Mouse (Mus musculus) spleen, postnatal 36 days (tissue): Measurements from ENCODE around the gene Trim7.
"Not testable (repeated sequence)": the region's sequence is repeated elsewhere in the genome, so short reads cannot be mapped to it uniquely, and the experiment has no call there.

ENCODE experiments used
- DNase-seq, 2 experiments: peaks; one replicate each; pipeline ENCODE4 v3.0.0; 2022; ENCODE audit warnings: low spot score in 2 of 2, mixed read lengths in 1 of 2

Trim7 gene

GRCm38 (mm10) chr11:48801831-48802772 lies 23.8 kb upstream of the Trim7 start:
- DNase-seq: no peak

GRCm38 (mm10) chr11:48803988-48804387 lies 22.0 kb upstream of the Trim7 start:
- DNase-seq: no peak

GRCm38 (mm10) chr11:48804922-48805321 lies 21.0 kb upstream of the Trim7 start:
- DNase-seq: no peak

- no peak for DNase-seq
Measured at GRCm38 (mm10) chr11:48806856-48807562, 18.9 kb upstream of the Trim7 start.

GRCm38 (mm10) chr11:48807563-48808303 lies 18.2 kb upstream of the Trim7 start:
- no peak for DNase-seq

GRCm38 (mm10) chr11:48808304-48808646 lies 17.7 kb upstream of the Trim7 start:
- no peak for DNase-seq

- no peak for DNase-seq
Measured at GRCm38 (mm10) chr11:48808737-48809433, 17.1 kb upstream of the Trim7 start.

GRCm38 (mm10) chr11:48809434-48809830 lies 16.5 kb upstream of the Trim7 start:
- no peak for DNase-seq

- no peak for DNase-seq
Measured at GRCm38 (mm10) chr11:48810142-48810541, 15.8 kb upstream of the Trim7 start.

GRCm38 (mm10) chr11:48813782-48814181 lies 12.2 kb upstream of the Trim7 start:
- DNase-seq: no peak

- DNase-seq: no peak
Measured at GRCm38 (mm10) chr11:48815851-48816250, 10.1 kb upstream of the Trim7 start.

- DNase-seq: peak; percentile 27 to 56
Measured at GRCm38 (mm10) chr11:48816281-48816781, 9.6 kb upstream of the Trim7 start.

GRCm38 (mm10) chr11:48816800-48817665 lies 8.9 kb upstream of the Trim7 start, which contains the start of gene Trim41:
TSS of gene Trim41 (minus strand) at chr11:48817353.
- peak; percentile 99 to 100 for DNase-seq

- no peak for DNase-seq
Measured at GRCm38 (mm10) chr11:48817794-48818193, 8.1 kb upstream of the Trim7 start.

GRCm38 (mm10) chr11:48818346-48818745 lies 7.6 kb upstream of the Trim7 start:
- DNase-seq: peak; percentile 80 to 89

- DNase-seq: no peak
Measured at GRCm38 (mm10) chr11:48819614-48820307, 6.2 kb upstream of the Trim7 start.

- no peak for DNase-seq
Measured at GRCm38 (mm10) chr11:48820308-48820674, 5.6 kb upstream of the Trim7 start.

- not testable (repeated sequence) for DNase-seq
Measured at GRCm38 (mm10) chr11:48821299-48821698, 4.6 kb upstream of the Trim7 start.

GRCm38 (mm10) chr11:48822768-48823512 lies 3.0 kb upstream of the Trim7 start:
- DNase-seq: no peak
